Mouse (Mus musculus) MEL (cell line): ENCODE data around the gene Cct3. TPM values are rescaled to one million over a fixed set of nuclear protein-coding genes. Genes with fewer than 3 reads are reported as not detected.
"Not testable (repeated sequence)": the region's sequence is repeated elsewhere in the genome, so short reads cannot be mapped to it uniquely, and the experiment has no call there.

ENCODE experiments used
- DNase-seq: peaks from one replicate; pipeline ENCODE4 v3.0.0; 2011; ENCODE audit warnings: low read depth, low spot score
- H3K27ac ChIP-seq: 2 replicates; pipeline ENCODE4 v1.5.1; 2012; ENCODE audit warnings: low read depth, mild to moderate bottlenecking, control low read depth, low read length, moderate library complexity; ENCODE audit not compliant: control insufficient read depth
- H3K27me3 ChIP-seq, 2 experiments: fragments of 150-350 bp in 1 of 2; sonication (generic) in 1 of 2; 2 replicates each; pipeline ENCODE4 v1.6.1; 2012; ENCODE audit warnings: low read length in 2 of 2, mild to moderate bottlenecking in 2 of 2, improper control_type of control experiment in 1 of 2, moderate library complexity in 1 of 2; ENCODE audit not compliant: insufficient read depth in 2 of 2, control insufficient read depth in 1 of 2
- H3K36me3 ChIP-seq, 2 experiments: 2 replicates each; pipeline ENCODE4 v1.6.1; 2012 to 2014; ENCODE audit warnings: low read length in 2 of 2, improper control_type of control experiment in 1 of 2, inconsistent platforms in 1 of 2, mild to moderate bottlenecking in 1 of 2; ENCODE audit not compliant: insufficient read depth in 2 of 2, control insufficient read depth in 1 of 2
- H3K4me1 ChIP-seq, 2 experiments: fragments of 150-350 bp in 1 of 2; sonication (generic) in 1 of 2; 2 replicates each; pipeline ENCODE4 v1.6.1; 2012; ENCODE audit warnings: low read length in 2 of 2, improper control_type of control experiment in 1 of 2, mild to moderate bottlenecking in 1 of 2; ENCODE audit not compliant: insufficient read depth in 2 of 2, control insufficient read depth in 1 of 2
- H3K4me3 ChIP-seq, 2 experiments: fragments of 150-350 bp in 1 of 2; sonication (generic) in 1 of 2; 2 replicates each; pipeline ENCODE4 v1.5.1; 2012; ENCODE audit warnings: low read depth in 2 of 2, low read length in 2 of 2, mild to moderate bottlenecking in 2 of 2, moderate library complexity in 2 of 2, control low read depth in 1 of 2, improper control_type of control experiment in 1 of 2; ENCODE audit not compliant: control insufficient read depth in 1 of 2, insufficient read depth in 1 of 2
- H3K79me2 ChIP-seq: 2 replicates; pipeline ENCODE4 v1.6.1; 2012; ENCODE audit warnings: mild to moderate bottlenecking, low read length, moderate library complexity; ENCODE audit not compliant: control insufficient read depth, poor library complexity, insufficient read depth
- H3K9ac ChIP-seq: 2 replicates; pipeline ENCODE4 v1.6.1; 2012; ENCODE audit warnings: low read depth, mild to moderate bottlenecking, control low read depth, low read length, moderate library complexity; ENCODE audit not compliant: control insufficient read depth, poor library complexity, severe bottlenecking
- H3K9me3 ChIP-seq: fragments of 150-350 bp; sonication (generic); replicated peaks from 2 replicates; pipeline ENCODE4 v1.6.1; 2012; ENCODE audit warnings: mild to moderate bottlenecking, low read length, improper control_type of control experiment, moderate library complexity; ENCODE audit not compliant: insufficient read depth
- polyA plus RNA-seq, 2 experiments: library from polyadenylated mRNA; stranded (reverse) in 1 of 2; unstranded in 1 of 2; fragments of >175 nt in 1 of 2; fragments of >200 nt in 1 of 2; gene quantifications; 2 replicates each; pipeline versions ENCODE4 v1.2.1 to v1.2.4; 2012; ENCODE audit warnings: low replicate concordance in 2 of 2, low read depth in 1 of 2; ENCODE audit not compliant: insufficient read length in 2 of 2, insufficient read depth in 1 of 2, missing spikeins in 1 of 2
- total RNA-seq: library from RNA; depleted of rRNA; stranded (reverse); fragments of 300-350 nt; gene quantifications from 2 replicates; pipeline ENCODE4 v1.2.3, GENCODE M21; 2012; rRNA removed

The Cct3 gene
- total and polyA plus RNA-seq, 3 experiments: 777 to 1,549 (median 1,271) TPM

- DNase-seq, H3K27ac ChIP-seq, H3K9ac ChIP-seq, H3K9me3 ChIP-seq, H3K36me3 ChIP-seq, H3K79me2 ChIP-seq, H3K27me3 ChIP-seq, H3K4me1 ChIP-seq, H3K4me3 ChIP-seq: not testable (repeated sequence)
Measured at GRCm38 (mm10) chr3:88367517-88367916, 70.6 kb downstream of the Cct3 start.

GRCm38 (mm10) chr3:88368511-88368910, 71.6 kb downstream of the Cct3 start:
- not testable (repeated sequence) for H3K9me3 ChIP-seq, H3K27me3 ChIP-seq, DNase-seq, H3K4me1 ChIP-seq, H3K27ac ChIP-seq, H3K36me3 ChIP-seq, H3K79me2 ChIP-seq, H3K4me3 ChIP-seq, H3K9ac ChIP-seq

Other genes with a start within 250 kb of the Cct3 start
- 114 TPM in 2 replicates for gene Naxe, start 238.6 kb upstream of the Cct3 start, total RNA-seq
- 100 to 1,000 TPM; 165 to 182 TPM for gene Naxe, start 238.6 kb upstream of the Cct3 start, polyA plus RNA-seq
- not detected in 2 replicates for gene Ttc24, start 218.8 kb upstream of the Cct3 start, total RNA-seq
- not detected for gene Ttc24, start 218.8 kb upstream of the Cct3 start, polyA plus RNA-seq
- gene Iqgap3, start 215.1 kb upstream of the Cct3 start, total RNA-seq: 19.2 and 21.1 TPM in 2 replicates
- 10 to 100 TPM in 1 of 2 experiments, not detected in 1; 42.5 TPM for gene Iqgap3, start 215.1 kb upstream of the Cct3 start, polyA plus RNA-seq
- gene Mef2d, start 154.7 kb upstream of the Cct3 start, total RNA-seq: 16.2 and 16.9 TPM in 2 replicates
- gene Mef2d, start 154.7 kb upstream of the Cct3 start, polyA plus RNA-seq: 100 to 1,000 TPM in 1 of 2 experiments, 10 to 100 TPM in 1; 71.4 to 117 TPM
- gene Rhbg, start 42.4 kb upstream of the Cct3 start, total RNA-seq: not detected in 2 replicates
- gene Rhbg, start 42.4 kb upstream of the Cct3 start, polyA plus RNA-seq: not detected
- gene Gm38392, start 9.9 kb upstream of the Cct3 start, total RNA-seq: 0.39 and 0.69 TPM in 2 replicates
- under 1 TPM in 1 of 2 experiments, not detected in 1; 0.84 TPM for gene Gm38392, start 9.9 kb upstream of the Cct3 start, polyA plus RNA-seq
- 26.7 and 34.1 TPM in 2 replicates for gene Tsacc, start 117 bp upstream of the Cct3 start, total RNA-seq
- gene Tsacc, start 117 bp upstream of the Cct3 start, polyA plus RNA-seq: 10 to 100 TPM in 1 of 2 experiments, not detected in 1; 41.1 TPM
- gene Glmp, start 27.9 kb downstream of the Cct3 start, total RNA-seq: 47.6 and 48.3 TPM in 2 replicates
- 100 to 1,000 TPM in 1 of 2 experiments, not detected in 1; 181 TPM for gene Glmp, start 27.9 kb downstream of the Cct3 start, polyA plus RNA-seq
- gene Tmem79, start 39.0 kb downstream of the Cct3 start, total RNA-seq: 2.2 TPM in 2 replicates
- gene Tmem79, start 39.0 kb downstream of the Cct3 start, polyA plus RNA-seq: 1 to 10 TPM in 1 of 2 experiments, not detected in 1; 3.7 TPM
- 87.3 and 97.9 TPM in 2 replicates for gene Smg5, start 39.1 kb downstream of the Cct3 start, total RNA-seq
- 100 to 1,000 TPM; 123 to 148 TPM for gene Smg5, start 39.1 kb downstream of the Cct3 start, polyA plus RNA-seq
- gene Paqr6, start 67.5 kb downstream of the Cct3 start, total RNA-seq: not detected in 2 replicates
- gene Paqr6, start 67.5 kb downstream of the Cct3 start, polyA plus RNA-seq: under 1 TPM in 1 of 2 experiments, not detected in 1; 0.11 TPM
- 0.16 TPM in 1 of 2 replicates, not detected in the other for gene Bglap3, start 75.6 kb downstream of the Cct3 start, total RNA-seq
- not detected for gene Bglap3, start 75.6 kb downstream of the Cct3 start, polyA plus RNA-seq
- gene Bglap2, start 81.6 kb downstream of the Cct3 start, total RNA-seq: not detected in 2 replicates
- gene Bglap2, start 81.6 kb downstream of the Cct3 start, polyA plus RNA-seq: not detected
- gene Bglap, start 87.3 kb downstream of the Cct3 start, total RNA-seq: not detected in 2 replicates
- gene Bglap, start 87.3 kb downstream of the Cct3 start, polyA plus RNA-seq: under 1 TPM in 1 of 2 experiments, not detected in 1; 0.17 TPM
- 139 and 144 TPM in 2 replicates for gene Pmf1, start 113.2 kb downstream of the Cct3 start, total RNA-seq
- gene Pmf1, start 113.2 kb downstream of the Cct3 start, polyA plus RNA-seq: 100 to 1,000 TPM in 1 of 2 experiments, not detected in 1; 357 TPM
- gene Slc25a44, start 128.0 kb downstream of the Cct3 start, total RNA-seq: 26.2 and 30.5 TPM in 2 replicates
- gene Slc25a44, start 128.0 kb downstream of the Cct3 start, polyA plus RNA-seq: 10 to 100 TPM in 1 of 2 experiments, not detected in 1; 34.6 TPM
- gene Sema4a, start 164.1 kb downstream of the Cct3 start, total RNA-seq: 31.4 and 45.3 TPM in 2 replicates
- gene Sema4a, start 164.1 kb downstream of the Cct3 start, polyA plus RNA-seq: 10 to 100 TPM in 1 of 2 experiments, not detected in 1; 33.5 TPM
- gene Lmna, start 212.8 kb downstream of the Cct3 start, total RNA-seq: 388 and 394 TPM in 2 replicates
- 100 to 1,000 TPM; 128 to 302 TPM for gene Lmna, start 212.8 kb downstream of the Cct3 start, polyA plus RNA-seq
- gene Mex3a, start 235.3 kb downstream of the Cct3 start, total RNA-seq: 4.3 and 5.5 TPM in 2 replicates
- 10 to 100 TPM in 1 of 2 experiments, not detected in 1; 10.1 TPM for gene Mex3a, start 235.3 kb downstream of the Cct3 start, polyA plus RNA-seq